Mouse (Mus musculus) limb, embryonic 14.5 days (tissue): ENCODE measurements around the gene Gm45716. TPM values are rescaled to one million over a fixed set of nuclear protein-coding genes. Genes with fewer than 3 reads are reported as not detected.
A peak's percentile ranks its signal among the peaks of the same experiment; 100 is the strongest.

Source experiments
- ATAC-seq: fragments of 200-750 bp; cut with Nextera tagmentation; 2 replicates; pipeline ENCODE4 v1.8.0; 2017; ENCODE audit warnings: low read depth, moderate number of reproducible peaks, moderate TSS enrichment; ENCODE audit not compliant: low FRiP score
- DNase-seq: peaks from one replicate; pipeline ENCODE4 v3.0.0-alpha.2; 2015; ENCODE audit warnings: low spot score
- H3K27ac ChIP-seq: fragments of 300-500 bp; sonication (generic); replicated peaks from 2 replicates; pipeline ENCODE4 v1.5.1; 2014; ENCODE audit warnings: low read depth, mild to moderate bottlenecking, low read length, moderate library complexity, mixed read lengths
- H3K27me3 ChIP-seq: fragments of 300-500 bp; sonication (generic); 2 replicates; pipeline ENCODE4 v1.6.1; 2014; ENCODE audit warnings: low read length, mixed read lengths; ENCODE audit not compliant: control insufficient read depth, insufficient read depth
- H3K36me3 ChIP-seq: fragments of 300-500 bp; sonication (generic); 2 replicates; pipeline ENCODE4 v1.6.1; 2014; ENCODE audit warnings: mild to moderate bottlenecking, low read length, moderate library complexity, mixed read lengths; ENCODE audit not compliant: control insufficient read depth, insufficient read depth
- H3K4me1 ChIP-seq: fragments of 300-500 bp; sonication (generic); 2 replicates; pipeline ENCODE4 v1.6.1; 2014; ENCODE audit warnings: antibody characterized with exemption, low read length, mixed read lengths; ENCODE audit not compliant: control insufficient read depth, insufficient read depth
- H3K4me2 ChIP-seq: fragments of 300-500 bp; sonication (generic); replicated peaks from 2 replicates; pipeline ENCODE4 v1.6.1; 2014; ENCODE audit warnings: low read depth, mild to moderate bottlenecking, low read length, moderate library complexity; ENCODE audit not compliant: severe bottlenecking
- H3K4me3 ChIP-seq: fragments of 300-500 bp; sonication (generic); replicated peaks from 2 replicates; pipeline ENCODE4 v1.5.1; 2014; ENCODE audit warnings: low read length
- H3K9ac ChIP-seq: fragments of 300-500 bp; sonication (generic); 2 replicates; pipeline ENCODE4 v1.6.1; 2014; ENCODE audit warnings: mild to moderate bottlenecking, low read depth, low read length, moderate library complexity; ENCODE audit not compliant: severe bottlenecking
- H3K9me3 ChIP-seq: fragments of 300-500 bp; sonication (generic); 2 replicates; pipeline ENCODE4 v1.6.1; 2016; ENCODE audit warnings: low read length; ENCODE audit not compliant: control insufficient read depth
- POLR2A ChIP-seq: fragments of 200-500 bp; IDR thresholded peaks from 2 replicates; pipeline ENCODE4 v1.8.0; 2012; ENCODE audit warnings: inconsistent platforms, mild to moderate bottlenecking, moderate library complexity, borderline replicate concordance; ENCODE audit not compliant: insufficient read depth, insufficient read length; ENCODE audit errors: extremely low read depth
- WGBS: fragments of 180-500 bp; shearing (Covaris S2); extraction: QIAGEN DNeasy Blood & Tissue Kit; methylation state at CpG from one replicate; pipeline ENCODE4 v1.1.7; 2014; 5-methylcytosine and 5-hydroxymethylcytosine counted together
- polyA plus RNA-seq, 2 experiments: library from polyadenylated mRNA; depleted of rRNA in 1 of 2; stranded (reverse) in 1 of 2; unstranded in 1 of 2; fragments of >200 nt; fragmentation: Nextera tagmentation in 1 of 2; extraction: Ambion mirVana in 1 of 2; gene quantifications; 2 replicates each; pipeline versions ENCODE4 v1.2.1 to v1.2.3; 2012 to 2014

Gm45716 gene
- 4.1 and 4.2 TPM in 2 replicates for polyA plus RNA-seq (2012; rRNA removed)
- polyA plus RNA-seq (2014; fragmentation: Nextera tagmentation; extraction: Ambion mirVana) = 7.7 and 8.1 TPM in 2 replicates

- Histone ChIP-seq H3K4me2 (no peak within 1 kb of the TSS), H3K9ac (no peak within 1 kb of the TSS), H3K36me3 (no peaks in the 10 kb centered on the region), H3K9me3 (no peaks in the 10 kb centered on the region), H3K27ac (no peak within 1 kb of the TSS), H3K4me1 (no peaks in the 10 kb centered on the region), H3K4me3 (no peak within 1 kb of the TSS), H3K27me3 (no peaks in the 10 kb centered on the region)
- ATAC-seq (no peak), DNase-seq (no peak)
- WGBS = 86% methylated on average over 7 of the region's 7 CpGs
- no peak for TF ChIP-seq POLR2A
Observed at GRCm38 (mm10) chr11:90187441-90187840, at the start of gene Gm45716. Gene Gm45716 (plus strand): TSS chr11:90187683.

- Histone ChIP-seq H3K4me2 (no peak overlapping the region), H3K4me1 (peaks cover 6% of the 10 kb centered on the region), H3K4me3 (no peak overlapping the region), H3K27me3 (no peaks in the 10 kb centered on the region), H3K36me3 (no peaks in the 10 kb centered on the region), H3K9me3 (no peaks in the 10 kb centered on the region), H3K27ac (no peak overlapping the region), H3K9ac (no peak overlapping the region)
- ATAC-seq (no peak), DNase-seq (no peak)
- no peak for TF ChIP-seq POLR2A
- WGBS = 49% methylated on average over 4 of the region's 4 CpGs
Observed at GRCm38 (mm10) chr11:90142393-90142792, 45.1 kb upstream of the Gm45716 start.

- Histone ChIP-seq H3K9ac (no peak overlapping the region), H3K9me3 (no peaks in the 10 kb centered on the region), H3K27me3 (no peaks in the 10 kb centered on the region), H3K4me3 (no peak overlapping the region), H3K27ac (no peak overlapping the region), H3K36me3 (no peaks in the 10 kb centered on the region), H3K4me2 (no peak overlapping the region), H3K4me1 (peaks cover 6% of the 10 kb centered on the region)
- no peak for ATAC-seq
- no peak for TF ChIP-seq POLR2A
- DNase-seq = peak; percentile 47
- WGBS = 51% methylated on average over 4 of the region's 4 CpGs
Observed at GRCm38 (mm10) chr11:90142936-90143335, 44.5 kb upstream of the Gm45716 start.

- H3K27me3 ChIP-seq = no peaks in the 10 kb centered on the region
- DNase-seq (no peak), ATAC-seq (no peak)
- no peak overlapping the region for H3K27ac ChIP-seq
- H3K4me2 ChIP-seq = no peak overlapping the region
- no peak overlapping the region for H3K9ac ChIP-seq
- no peak overlapping the region for H3K4me3 ChIP-seq
- peaks cover 6% of the 10 kb centered on the region for H3K4me1 ChIP-seq
- WGBS = 88% methylated on average over 17 of the region's 17 CpGs
- no peak for TF ChIP-seq POLR2A
- no peaks in the 10 kb centered on the region for H3K36me3 ChIP-seq
- H3K9me3 ChIP-seq = no peaks in the 10 kb centered on the region
Observed at GRCm38 (mm10) chr11:90146086-90146860, 41.2 kb upstream of the Gm45716 start.

- Histone ChIP-seq H3K27me3 (no peaks in the 10 kb centered on the region), H3K4me1 (0 out of 2 replicates have a peak, but pooled peaks cover 6% of the 10 kb centered on the region), H3K9me3 (no peaks in the 10 kb centered on the region), H3K4me2 (no peak overlapping the region), H3K36me3 (no peaks in the 10 kb centered on the region), H3K27ac (no peak overlapping the region), H3K9ac (no peak overlapping the region), H3K4me3 (no peak overlapping the region)
- no peak for TF ChIP-seq POLR2A
- 26% methylated on average over 5 of the region's 5 CpGs for WGBS
- ATAC-seq (no peak), DNase-seq (no peak)
Observed at GRCm38 (mm10) chr11:90155066-90155465, 32.4 kb upstream of the Gm45716 start.
